In the genomic region with DNA sequence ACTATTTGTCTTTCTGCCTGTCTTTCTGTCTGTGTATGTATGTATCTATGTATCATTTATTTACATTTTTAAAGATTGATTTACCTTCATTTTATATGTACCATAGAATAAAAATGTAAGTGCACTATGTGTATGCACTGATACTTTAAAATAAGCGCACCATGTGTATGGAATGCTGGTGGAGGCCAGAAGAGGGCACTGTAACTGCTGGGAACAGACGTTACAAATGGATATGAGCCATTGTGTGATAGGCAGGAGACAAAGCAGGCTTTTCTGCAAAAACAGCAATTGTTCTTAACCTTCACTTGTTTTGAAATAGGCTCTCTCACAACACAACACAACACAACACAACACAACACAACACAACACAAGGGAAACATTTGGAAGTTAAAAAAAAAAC, we compare ENCODE assay signal across 15 mouse cellular contexts.
DNase-seq lines count a peak whose midpoint lies in the region; ATAC-seq and TF ChIP-seq lines count a peak whose summit lies in the region.
"Had no signal": no experiment of that assay in that cellular context is flagged by ENCODE, and none has a peak within 500 bp of the region (broad histone marks: within the 10 kb centered on the region; RNA-seq: fewer than 3 reads in every experiment).

No protein-coding gene starts in this region.

- TF ChIP-seq CTCF in kidney, adult 2 months (conservative IDR thresholded peaks at IDR 0.05; ENCODE audit: insufficient read depth, insufficient read length, low read depth, low read length), result peak; percentile 31; the same call in 1 of the 2 replicates
- peak; percentile 60 for TF ChIP-seq CTCF in lung, embryonic 14.5 days (IDR thresholded peaks at IDR 0.05; ENCODE audit: low read depth)
- peak; percentile 43; the same call in 1 of the 2 replicates for TF ChIP-seq CTCF in brain, embryonic 14.5 days (IDR thresholded peaks at IDR 0.05; ENCODE audit: borderline replicate concordance, extremely low read depth, insufficient read depth, insufficient read length)

- H3K4me1 ChIP-seq in kidney, adult 2 months (ENCODE audit: control insufficient read depth, insufficient read depth, low read length), result no peaks in the 10 kb centered on the region
- 0 out of 2 replicates have a peak, but pooled peaks cover 2% of the 10 kb centered on the region for H3K4me1 ChIP-seq in lung, embryonic 14.5 days (ENCODE audit: insufficient read depth)

- no peaks in the 10 kb centered on the region for H3K9me3 ChIP-seq in lung, embryonic 14.5 days (ENCODE audit: low read depth, low read length)
- H3K9me3 ChIP-seq: embryonic facial prominence, embryonic 15.5 days; forebrain, embryonic 12.5 days; limb, embryonic 12.5 days; lung, embryonic 15.5 days had no signal

- H3K4me2 ChIP-seq in lung, embryonic 14.5 days, result no peak overlapping the region
- H3K4me2 ChIP-seq: embryonic facial prominence, embryonic 15.5 days; forebrain, embryonic 12.5 days; limb, embryonic 12.5 days; lung, embryonic 15.5 days had no signal

- H3K27me3 ChIP-seq in kidney, adult 2 months (replicated peaks; ENCODE audit: control insufficient read depth, insufficient read depth, low read length), result no peaks in the 10 kb centered on the region
- H3K27me3 ChIP-seq in lung, embryonic 14.5 days (ENCODE audit: insufficient read depth, low read length), result no peaks in the 10 kb centered on the region
- H3K27me3 ChIP-seq: embryonic facial prominence, embryonic 15.5 days; forebrain, embryonic 12.5 days; limb, embryonic 12.5 days; lung, embryonic 15.5 days had no signal

- peak; percentile 17 for DNase-seq in embryo, embryonic 11 days
- no peak for DNase-seq in embryo, embryonic 10 days (ENCODE audit: low spot score)
- no peak for DNase-seq in kidney, adult 2 months
- no peak for DNase-seq in kidney, postnatal 25 days
- peak; percentile 50 for DNase-seq in lung, embryonic 14.5 days
- no peak for DNase-seq in lung, postnatal 36 days
- peak; percentile 25 for DNase-seq in brain, embryonic 14.5 days (ENCODE audit: low read depth)
- no peak for DNase-seq in neural tube, embryonic 10.5 days (ENCODE audit: extremely low spot score, low spot score)
- DNase-seq: cerebellum, adult 18-20 months; retina, postnatal 1 day; thymus, adult 18-20 months had no signal

- H3K4me3 ChIP-seq in kidney, adult 2 months (ENCODE audit: insufficient read depth, low read depth, low read length), result no peak overlapping the region
- no peak overlapping the region for H3K4me3 ChIP-seq in lung, embryonic 14.5 days (ENCODE audit: low read depth, low read length)
- H3K4me3 ChIP-seq: embryonic facial prominence, embryonic 15.5 days; forebrain, embryonic 12.5 days; limb, embryonic 12.5 days; lung, embryonic 15.5 days had no signal

- no peak overlapping the region for H3K27ac ChIP-seq in kidney, adult 2 months (ENCODE audit: insufficient read depth, low read depth, low read length)
- no peak overlapping the region for H3K27ac ChIP-seq in lung, embryonic 14.5 days (ENCODE audit: low read depth)
- H3K27ac ChIP-seq: forebrain, embryonic 12.5 days; lung, embryonic 15.5 days had no signal

- TF ChIP-seq POLR2A in kidney, adult 2 months (IDR thresholded peaks at IDR 0.05; ENCODE audit: low read depth, low read length), result no peak
- no peak for TF ChIP-seq POLR2A in brain, embryonic 14.5 days (IDR thresholded peaks at IDR 0.05; ENCODE audit: borderline replicate concordance, extremely low read depth, insufficient read depth, insufficient read length, poor library complexity, severe bottlenecking)

- WGBS in kidney, adult 2 months, result 77% methylated on average over 2 of the region's 2 CpGs
- 80% methylated on average over 2 of the region's 2 CpGs for WGBS in lung, embryonic 14.5 days

- ATAC-seq in lung, embryonic 14.5 days (ENCODE audit: insufficient read depth), result no peak

- no peak overlapping the region for H3K9ac ChIP-seq in lung, embryonic 14.5 days
- H3K9ac ChIP-seq: embryonic facial prominence, embryonic 15.5 days; forebrain, embryonic 12.5 days; limb, embryonic 12.5 days; lung, embryonic 15.5 days had no signal

- no peaks in the 10 kb centered on the region for H3K36me3 ChIP-seq in kidney, adult 2 months (ENCODE audit: control insufficient read depth, insufficient read depth, low read length)
- H3K36me3 ChIP-seq in lung, embryonic 14.5 days (ENCODE audit: insufficient read depth), result no peaks in the 10 kb centered on the region
- H3K36me3 ChIP-seq: lung, embryonic 15.5 days had no signal

Comparison
In these comparisons a context has a peak if more than half of its experiments do, and no peak if none do; other contexts are left out.
1. DNase-seq: peak in embryo, embryonic 11 days (single experiment), lung, embryonic 14.5 days (single experiment) and brain, embryonic 14.5 days (single experiment); none in embryo, embryonic 10 days (single experiment), kidney, adult 2 months (single experiment), kidney, postnatal 25 days (0 of 2), lung, postnatal 36 days (single experiment) and neural tube, embryonic 10.5 days (single experiment).
2. Peak in every context shown above with its lines, with median percentiles within 50 percentile points of each other: CTCF ChIP-seq.